Mouse (Mus musculus) heart, postnatal 25 days (tissue): ENCODE data around the gene Rnf10. TPM values are rescaled to one million over a fixed set of nuclear protein-coding genes. Genes with fewer than 3 reads are reported as not detected.
"Not testable (repeated sequence)": the region's sequence is repeated elsewhere in the genome, so short reads cannot be mapped to it uniquely, and the experiment has no call there.

ENCODE experiments used
- DNase-seq: peaks from one replicate; pipeline ENCODE4 v3.0.0; 2022; ENCODE audit warnings: low spot score
- intact Hi-C: fragments of 180-260 bp; cut with DNase I; formaldehyde crosslinking; loops from one replicate; pipeline ENCODE4 v1.15.1; 2025
- total RNA-seq, 2 experiments: library from RNA; stranded (reverse); gene quantifications; 2 replicates each; pipeline ENCODE4 v1.2.3; 2021

Rnf10 gene
- total RNA-seq: 100 to 1,000 TPM; 389 to 406 TPM

DNA sequence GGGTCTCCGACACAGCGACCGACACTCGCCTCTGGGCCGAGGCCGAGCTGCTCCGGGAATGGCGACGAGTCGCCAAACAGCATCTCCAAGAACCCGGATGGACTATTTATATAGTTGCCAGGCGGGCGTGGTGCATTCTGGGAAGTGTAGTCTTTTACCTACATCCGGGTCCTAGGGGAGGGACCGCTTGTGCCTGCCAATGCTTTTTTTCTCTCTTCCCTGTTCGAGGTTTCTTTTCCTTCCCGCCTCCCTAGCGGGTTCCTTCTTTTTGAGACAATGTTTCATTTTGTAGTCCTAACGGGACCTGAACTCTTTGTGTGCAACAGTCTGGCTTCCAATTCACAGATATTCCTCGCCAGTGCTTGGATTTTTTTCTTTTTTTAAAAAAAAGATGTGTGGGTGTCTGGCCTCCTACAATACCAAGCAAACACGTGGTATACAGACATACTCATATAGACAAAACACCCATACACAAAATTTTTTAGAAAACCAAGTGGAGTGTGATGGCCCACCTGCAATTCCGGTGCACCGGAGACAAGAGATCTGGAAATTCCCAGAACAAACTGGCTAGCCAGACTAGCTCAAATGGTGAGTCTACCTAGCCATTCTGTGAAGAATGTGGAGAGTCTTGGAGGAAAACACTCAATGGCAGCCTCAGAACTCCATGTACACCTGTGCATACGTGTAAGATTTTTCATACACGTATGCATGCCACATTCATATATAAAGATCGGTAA lies at the start of gene Rnf10:
Gene Rnf10, minus strand, starts transcription at position 87 of the 737 bp plus-strand sequence.
- intact Hi-C loops: no loop called here

GRCm38 (mm10) chr5:115319004-115319940 lies 46.6 kb upstream of the Rnf10 start:
- DNase-seq: peak; percentile 71
- intact Hi-C loops: loop anchor here (2.0 kb wide), 1 partner anchor 16 kb away; no protein-coding TSS in a partner anchor

More for the DNA sequence above, at the start of gene Rnf10:
- DNase-seq: peak; percentile 95

- intact Hi-C loops: loop anchor here (2.0 kb wide), 1 partner anchor 15 kb away; no protein-coding TSS in a partner anchor
- DNase-seq: no peak
These were observed 45.1 kb upstream of the Rnf10 start for GRCm38 (mm10) chr5:115317645-115318328.

- DNase-seq: no peak
- intact Hi-C loops: no loop called here
These were observed 44.4 kb upstream of the Rnf10 start for GRCm38 (mm10) chr5:115316968-115317644.

GRCm38 (mm10) chr5:115313668-115313943 lies 40.9 kb upstream of the Rnf10 start:
- intact Hi-C loops: no loop called here
- DNase-seq: no peak

DNA sequence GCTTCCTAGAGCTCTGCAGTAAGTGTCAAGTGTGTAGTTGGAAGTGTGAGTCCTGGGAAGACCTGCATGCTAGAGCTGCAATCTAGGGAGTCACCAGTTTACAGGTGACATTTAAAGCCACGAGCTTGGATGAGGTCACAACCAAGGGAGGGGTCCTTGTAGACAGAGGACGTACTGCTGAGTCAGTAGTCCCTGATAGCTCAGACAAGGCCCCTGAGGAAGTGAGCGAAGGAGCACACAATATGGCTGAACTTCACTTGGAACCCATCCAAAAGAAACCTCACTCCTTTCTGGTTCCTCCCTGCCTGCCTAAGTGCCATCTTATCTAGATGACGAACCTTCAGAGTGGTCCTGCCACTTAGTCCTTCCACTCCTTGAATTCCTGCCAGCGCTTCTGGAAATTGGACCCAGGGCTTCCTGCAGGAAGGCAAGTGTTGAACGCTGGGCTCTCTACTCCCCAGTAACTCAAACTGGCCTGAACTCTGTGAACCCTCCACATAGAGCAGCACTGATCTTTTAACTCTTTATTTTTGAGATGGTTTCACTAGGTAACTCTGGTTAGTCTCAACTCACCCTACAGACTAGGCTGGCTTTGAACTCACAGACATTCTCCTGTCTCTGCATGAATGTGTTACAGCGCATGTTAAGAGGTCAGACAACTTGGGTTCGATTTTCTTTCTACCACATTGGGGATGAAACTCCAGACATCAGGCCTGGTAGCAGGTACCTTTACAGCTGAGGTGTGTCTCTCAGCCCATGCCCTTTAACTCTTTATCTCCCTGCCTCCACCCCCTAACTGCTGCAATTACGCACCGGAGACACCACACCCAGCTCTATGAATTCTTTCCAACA lies 40.3 kb upstream of the Rnf10 start:
- DNase-seq: no peak
- intact Hi-C loops: no loop called here

DNA sequence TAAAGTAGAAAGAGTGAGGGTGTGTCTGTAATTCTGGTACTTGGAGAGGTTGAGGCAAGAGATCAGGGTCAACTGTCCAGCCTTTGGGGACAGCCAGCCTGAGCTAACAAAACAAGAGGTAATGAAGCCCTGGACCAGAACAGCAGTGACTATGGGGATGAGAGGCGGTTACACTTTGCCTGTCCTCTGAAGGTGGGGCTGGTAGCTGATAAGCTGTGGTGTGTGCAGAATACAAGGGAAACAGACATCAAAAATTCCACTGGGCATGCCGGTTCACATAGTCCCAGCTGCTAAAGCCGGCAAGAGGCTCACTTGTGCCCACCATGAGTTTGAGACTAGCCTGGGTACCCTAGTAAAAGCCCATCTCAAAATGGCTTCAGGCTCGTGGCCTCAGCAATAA lies 39.7 kb upstream of the Rnf10 start:
- intact Hi-C loops: no loop called here
- DNase-seq: no peak

- not testable (repeated sequence) for DNase-seq
- intact Hi-C loops: loop anchor here (2.0 kb wide), 1 partner anchor 17 kb away; no protein-coding TSS in a partner anchor
These were observed 29.5 kb upstream of the Rnf10 start for GRCm38 (mm10) chr5:115302190-115302589.

DNA sequence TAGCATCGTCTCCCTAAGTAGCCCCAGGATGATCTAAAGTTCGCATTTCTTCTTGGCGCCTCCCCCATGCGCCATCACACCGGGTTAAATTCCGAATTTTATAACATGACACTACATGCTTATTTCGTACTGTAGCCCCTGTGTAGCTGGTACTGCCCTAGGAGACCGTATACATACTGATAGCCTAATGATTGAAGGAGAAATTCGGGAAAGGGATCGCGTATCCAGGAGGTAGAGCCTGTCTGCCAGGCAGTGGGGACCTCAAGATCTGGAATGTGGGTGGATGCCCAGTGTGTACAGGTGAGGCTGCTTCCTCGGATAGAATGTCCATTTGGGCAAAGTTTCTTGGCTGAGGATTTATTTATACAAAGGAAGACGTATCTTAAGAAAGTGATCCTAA lies 28.9 kb upstream of the Rnf10 start:
- intact Hi-C loops: loop anchor here (2.0 kb wide), 2 partner anchors 17 to 39 kb away; partner anchors contain the start of genes Gatc and Triap1
- DNase-seq: no peak

GRCm38 (mm10) chr5:115300792-115301614 lies 28.3 kb upstream of the Rnf10 start, which contains the start of gene Dynll1:
Dynll1 (minus strand) TSS chr5:115300999.
- DNase-seq: peak; percentile 97
- intact Hi-C loops: loop anchor here (2.0 kb wide), 1 partner anchor 40 kb away; the partner anchor contains the start of genes Gatc and Triap1

GRCm38 (mm10) chr5:115300035-115300744 lies 27.5 kb upstream of the Rnf10 start:
- peak; percentile 41 for DNase-seq
- intact Hi-C loops: loop anchor here (2.0 kb wide), 1 partner anchor 41 kb away; the partner anchor contains the start of genes Gatc and Triap1

- DNase-seq: no peak
- intact Hi-C loops: no loop called here
These were observed 23.6 kb upstream of the Rnf10 start for GRCm38 (mm10) chr5:115296347-115296746.

GRCm38 (mm10) chr5:115294173-115294572 lies 21.5 kb upstream of the Rnf10 start:
- intact Hi-C loops: no loop called here
- DNase-seq: no peak

DNA sequence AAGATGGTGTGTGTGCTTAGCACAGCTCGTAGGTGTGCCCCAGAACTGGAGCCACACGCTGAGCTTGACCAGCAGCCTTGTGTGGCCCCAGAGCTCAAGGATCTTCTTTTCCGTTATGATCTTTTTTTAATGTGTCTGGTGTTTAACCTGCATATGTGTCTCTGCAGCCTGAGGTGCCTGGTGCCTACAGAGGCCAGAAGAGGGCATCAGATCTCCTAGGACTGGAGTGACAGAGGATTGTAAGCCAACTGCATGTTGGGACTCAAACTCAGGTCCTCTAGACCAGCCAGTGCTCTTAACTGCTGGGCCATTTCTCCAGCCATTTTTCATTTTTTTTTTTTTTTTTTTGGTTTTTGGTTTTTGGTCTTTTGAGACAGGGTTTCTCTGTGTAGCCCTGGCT lies 12.0 kb upstream of the Rnf10 start:
- intact Hi-C loops: loop anchor here (5.0 kb wide), 1 partner anchor 58 kb away; the partner anchor contains the start of genes Gatc and Triap1
- no peak for DNase-seq

GRCm38 (mm10) chr5:115280050-115280687 lies 7.5 kb upstream of the Rnf10 start:
- no peak for DNase-seq
- intact Hi-C loops: loop anchor here (5.0 kb wide), 1 partner anchor 62 kb away; the partner anchor contains the start of genes Gatc and Triap1
